Mouse (Mus musculus) thymus, adult 2 months (tissue): ENCODE data around the gene Plekha6.

ENCODE experiments used
- CTCF ChIP-seq: fragments of 200-500 bp; IDR thresholded peaks from 2 replicates; pipeline ENCODE4 v1.5.1; 2012; ENCODE audit warnings: mild to moderate bottlenecking, control low read depth, low read length, moderate library complexity, borderline replicate concordance; ENCODE audit not compliant: control insufficient read depth, poor library complexity, insufficient read depth; ENCODE audit errors: extremely low read depth
- POLR2A ChIP-seq: fragments of 200-500 bp; IDR thresholded peaks from 2 replicates; pipeline ENCODE4 v1.6.1; 2012; ENCODE audit warnings: mild to moderate bottlenecking, low read length, control low read depth, moderate library complexity; ENCODE audit not compliant: control insufficient read depth, poor library complexity, insufficient read depth; ENCODE audit errors: extremely low read depth

DNA sequence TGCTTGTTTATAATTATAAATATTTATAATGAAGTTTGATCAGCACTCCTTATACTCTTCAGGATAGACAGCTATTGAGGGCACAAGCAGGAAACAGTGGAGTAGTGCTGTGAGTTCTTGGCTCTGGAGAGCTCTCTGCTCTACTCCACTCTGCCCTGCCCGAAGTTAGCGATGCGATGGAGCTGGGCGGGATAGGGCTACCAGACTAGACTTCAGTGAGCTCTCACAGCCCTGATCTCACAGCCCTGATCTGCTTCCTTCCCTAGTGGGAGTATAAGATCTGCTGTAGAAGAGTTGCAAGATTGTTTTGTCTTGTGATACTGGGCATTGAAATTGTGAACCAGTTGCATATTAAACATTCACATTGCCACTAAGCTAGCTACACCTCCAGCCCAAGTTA lies 29.1 kb upstream of the Plekha6 start:
- TF ChIP-seq CTCF (no peak), POLR2A (no peak)
